Mouse (Mus musculus) T-cell, adult 2 months (primary cell): Measurements from ENCODE around the gene Zbtb11.
A peak's percentile ranks its signal among the peaks of the same experiment; 100 is the strongest.

Experiments used
- DNase-seq: peaks from one replicate; pipeline ENCODE4 v3.0.0; 2022; ENCODE audit warnings: low spot score

Zbtb11 gene

GRCm38 (mm10) chr16:55970416-55970815 lies 3.3 kb upstream of the Zbtb11 start:
- DNase-seq: no peak

GRCm38 (mm10) chr16:55971735-55972615 lies 1.7 kb upstream of the Zbtb11 start:
- DNase-seq: no peak

GRCm38 (mm10) chr16:55972626-55973201 lies 969 bp upstream of the Zbtb11 start:
- DNase-seq: no peak

- peak; percentile 92 for DNase-seq
These were observed 696 bp downstream of the Zbtb11 start for GRCm38 (mm10) chr16:55974256-55974902.

DNA sequence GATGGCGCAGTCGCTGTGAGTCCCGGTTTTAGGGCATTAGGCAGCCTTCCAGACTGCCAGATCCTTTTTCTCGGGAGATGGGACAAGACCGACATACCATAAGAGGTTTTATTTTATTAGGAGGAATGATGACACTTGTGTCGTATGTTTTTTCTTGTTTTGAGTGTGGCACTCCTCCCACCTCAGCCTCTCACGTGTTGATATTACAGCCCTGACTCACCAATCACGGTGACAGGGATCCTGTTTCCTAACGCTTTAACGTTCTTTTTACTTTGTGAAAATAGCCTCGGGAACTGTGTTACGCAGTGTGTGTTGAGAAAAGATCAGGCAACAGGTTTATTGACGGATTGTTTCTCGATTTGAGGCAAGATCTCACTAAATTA lies 1.2 kb downstream of the Zbtb11 start:
- peak; percentile 58 for DNase-seq

DNA sequence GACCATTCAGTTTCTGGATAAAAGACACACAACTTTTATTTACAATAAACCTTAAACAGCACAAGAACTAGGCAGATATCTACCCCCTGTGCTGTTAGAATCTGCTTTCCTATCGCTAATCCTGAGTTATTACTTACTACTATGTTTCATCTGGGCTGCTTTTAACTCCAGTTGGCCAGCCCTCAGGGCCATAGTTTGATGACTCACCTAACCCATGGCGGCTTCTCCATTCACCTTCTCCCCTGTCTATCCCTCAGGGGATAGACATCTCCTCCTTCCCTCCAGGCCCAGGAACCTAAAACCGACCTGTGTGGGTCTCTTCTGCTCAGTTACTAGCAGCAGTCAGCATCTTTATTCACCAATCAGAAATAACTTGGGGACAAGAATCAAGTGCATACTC lies 12.3 kb downstream of the Zbtb11 start:
- no peak for DNase-seq

DNA sequence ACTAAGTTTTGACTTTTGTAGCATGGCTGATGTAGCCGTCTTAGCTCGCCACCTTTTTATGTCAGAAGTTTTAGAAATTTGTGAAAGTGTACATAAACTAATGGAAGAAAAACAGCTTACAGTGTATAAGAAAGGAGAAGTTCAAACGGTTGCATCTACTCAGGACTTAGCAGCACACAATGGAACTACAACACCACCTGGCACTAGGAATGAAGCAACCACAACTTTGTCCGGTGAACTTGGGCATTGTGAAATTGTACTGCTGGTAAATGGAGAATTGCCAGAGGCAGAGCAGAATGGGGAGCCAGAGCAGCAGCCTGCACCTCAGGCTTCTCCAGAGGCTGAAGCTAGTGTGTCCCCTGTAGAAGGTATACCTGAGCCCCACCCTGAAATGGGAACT lies 16.6 kb downstream of the Zbtb11 start:
- DNase-seq: no peak

DNA sequence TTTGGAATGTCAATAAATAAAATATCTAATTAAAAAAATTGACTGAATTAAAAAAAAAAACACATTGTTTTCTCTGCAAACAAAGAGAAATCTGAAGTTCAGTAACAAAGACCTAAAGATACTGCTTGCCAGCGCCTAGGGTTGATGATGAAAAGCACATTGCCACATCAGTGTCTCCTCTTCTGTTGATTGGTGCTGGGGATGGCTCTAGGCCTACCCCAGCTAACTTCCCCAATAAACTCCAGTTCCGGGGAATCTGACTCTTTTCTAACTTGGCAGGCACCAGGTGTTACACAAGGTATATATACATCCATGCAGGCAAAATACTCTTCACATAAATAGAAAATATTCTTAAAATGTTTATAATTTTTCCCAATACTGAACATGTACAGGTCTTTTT lies 20.6 kb downstream of the Zbtb11 start:
- no peak for DNase-seq

DNA sequence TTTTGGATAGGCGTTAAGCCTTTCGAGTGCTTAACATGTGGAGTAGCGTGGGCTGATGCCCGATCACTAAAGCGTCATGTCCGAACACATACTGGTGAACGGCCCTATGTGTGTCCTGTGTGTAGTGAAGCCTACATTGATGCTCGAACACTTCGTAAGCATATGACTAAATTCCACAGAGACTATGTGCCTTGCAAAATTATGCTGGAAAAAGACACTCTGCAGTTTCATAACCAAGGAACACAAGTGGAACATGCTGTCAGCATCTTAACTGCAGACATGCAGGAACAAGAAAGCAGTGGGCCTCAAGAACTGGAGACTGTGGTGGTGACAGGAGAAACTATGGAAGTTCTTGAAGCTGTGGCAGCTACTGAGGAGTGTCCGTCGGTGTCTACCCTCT lies 33.1 kb downstream of the Zbtb11 start:
- no peak for DNase-seq

- no peak for DNase-seq
These were observed 35.2 kb downstream of the Zbtb11 start for GRCm38 (mm10) chr16:56008862-56009261.

GRCm38 (mm10) chr16:56012789-56013743 lies 39.4 kb downstream of the Zbtb11 start:
- no peak for DNase-seq

GRCm38 (mm10) chr16:56014076-56014475 lies 40.4 kb downstream of the Zbtb11 start:
- no peak for DNase-seq

DNA sequence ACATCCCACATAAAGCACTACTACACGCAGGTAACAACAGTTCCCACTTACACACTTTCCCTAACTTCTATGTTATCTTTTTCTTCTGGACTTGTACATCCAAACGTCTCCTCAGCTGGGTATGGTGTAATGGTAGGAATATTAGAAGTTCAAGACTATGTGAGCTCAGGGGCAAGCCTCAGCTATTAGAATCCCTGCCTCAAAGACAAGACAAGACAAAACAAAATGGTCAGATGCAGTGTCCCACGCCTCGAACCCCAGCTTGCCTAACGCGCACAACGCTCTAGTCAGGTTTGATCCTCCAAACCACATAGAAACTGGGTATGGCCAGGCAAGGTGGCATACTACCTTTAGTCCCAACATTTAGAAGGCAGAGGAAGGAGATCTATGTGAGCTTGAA lies 46.0 kb downstream of the Zbtb11 start:
- DNase-seq: no peak

DNA sequence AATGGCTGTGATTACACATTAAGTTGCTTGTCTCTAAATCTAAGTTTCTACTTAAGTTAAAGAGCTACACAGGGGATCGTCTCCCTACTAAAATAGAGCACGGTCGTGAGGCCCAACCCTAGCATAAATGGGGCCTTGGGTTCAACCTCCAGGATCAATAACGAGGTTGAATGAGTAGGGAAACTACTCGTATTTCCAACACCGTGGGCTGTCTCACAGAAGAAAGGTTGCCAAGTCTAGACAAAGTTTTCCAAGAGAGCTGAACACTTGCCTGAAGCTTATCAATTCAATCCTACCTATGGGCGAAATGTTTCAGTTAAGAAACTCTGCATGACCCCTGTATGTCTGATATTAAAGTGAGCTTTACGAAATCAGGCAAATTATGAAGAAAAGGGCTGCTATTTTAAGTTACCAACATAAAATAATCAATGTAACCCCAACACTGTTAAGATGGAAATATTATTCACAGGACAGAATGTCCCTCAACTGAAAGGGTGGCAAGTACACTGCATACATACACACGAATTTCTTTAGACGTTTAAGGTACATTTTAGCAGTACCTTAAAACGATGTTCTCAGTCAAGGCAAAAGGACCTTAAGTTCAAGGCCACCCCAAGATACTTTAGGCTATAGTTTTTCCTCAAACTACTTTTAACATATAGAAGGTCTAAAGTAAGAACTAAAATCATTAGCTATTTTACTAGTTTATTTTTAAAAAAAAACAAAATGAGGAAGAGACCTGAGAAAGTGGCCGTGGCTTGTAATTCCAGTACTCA lies 54.4 kb downstream of the Zbtb11 start:
- no peak for DNase-seq

GRCm38 (mm10) chr16:56028722-56029551 lies 55.3 kb downstream of the Zbtb11 start:
- no peak for DNase-seq

DNA sequence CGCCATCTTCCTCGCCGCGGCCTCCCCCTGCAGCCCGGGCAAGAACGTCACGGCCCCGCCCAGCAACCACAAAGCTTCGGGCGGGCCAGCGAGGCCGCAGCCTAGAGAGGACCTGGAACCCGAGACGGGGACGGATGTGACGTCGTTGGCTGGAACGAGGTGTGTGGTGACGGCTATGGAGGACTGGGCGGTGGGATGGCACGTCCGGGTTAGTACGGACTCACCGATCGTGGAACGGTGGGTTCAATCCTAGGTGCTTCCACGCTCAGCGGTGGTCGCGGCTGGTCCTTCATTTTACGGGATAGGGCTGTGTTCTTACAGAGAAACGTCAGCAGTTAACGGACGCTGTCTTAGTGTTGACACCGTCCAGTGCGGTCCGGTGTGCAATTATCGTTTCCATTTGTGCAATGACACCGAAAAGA lies 56.0 kb downstream of the Zbtb11 start, which contains the start of gene Pcnp:
Gene Pcnp, minus strand, starts transcription at position 79 of the 422 bp plus-strand sequence.
- DNase-seq: peak; percentile 97

DNA sequence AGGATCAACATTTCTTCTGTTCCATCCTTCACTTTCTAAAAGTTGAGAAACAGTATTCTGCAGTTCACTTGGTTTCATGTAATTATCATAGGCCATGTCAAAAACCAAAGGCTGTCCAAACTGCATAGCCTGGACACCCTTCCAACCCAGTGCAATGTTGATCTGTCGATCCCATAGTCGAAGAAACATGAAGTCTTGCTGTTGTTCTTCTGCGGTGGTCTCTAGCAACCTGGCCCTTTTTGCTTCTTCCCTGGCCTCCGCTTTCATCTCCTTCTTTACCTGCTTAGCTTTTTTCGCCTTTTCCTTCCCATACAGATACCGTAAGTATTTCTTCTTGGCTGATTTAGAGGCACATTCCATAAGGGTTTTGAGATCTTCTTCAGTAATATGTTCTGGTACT lies 60.9 kb downstream of the Zbtb11 start:
- no peak for DNase-seq

DNA sequence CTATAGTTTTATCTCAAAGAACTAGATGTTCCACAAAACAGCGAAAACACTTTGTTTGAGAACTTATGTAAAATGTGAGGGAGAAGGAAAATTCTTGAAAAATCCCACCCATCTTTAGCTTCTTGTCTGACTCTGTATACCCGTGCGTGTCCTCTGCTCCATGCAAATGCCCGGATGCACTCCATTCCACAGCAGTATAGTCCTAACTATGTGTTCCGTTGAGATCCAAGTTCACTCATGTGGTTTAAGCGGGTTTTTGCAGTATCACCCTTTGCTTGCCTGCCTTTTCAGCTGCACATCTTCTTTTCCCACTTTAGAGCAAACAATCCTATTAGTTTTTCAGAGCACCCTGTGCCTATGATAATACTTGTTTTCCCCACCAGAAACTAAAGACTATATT lies 62.8 kb downstream of the Zbtb11 start:
- no peak for DNase-seq

- DNase-seq: peak; percentile 88
These were observed 63.7 kb downstream of the Zbtb11 start, which contains the start of gene Trmt10c for GRCm38 (mm10) chr16:56037138-56038010. TSS of gene Trmt10c (minus strand) at chr16:56037819.
